ENCODE assay signal across 8 mouse cellular contexts in the genomic region with DNA sequence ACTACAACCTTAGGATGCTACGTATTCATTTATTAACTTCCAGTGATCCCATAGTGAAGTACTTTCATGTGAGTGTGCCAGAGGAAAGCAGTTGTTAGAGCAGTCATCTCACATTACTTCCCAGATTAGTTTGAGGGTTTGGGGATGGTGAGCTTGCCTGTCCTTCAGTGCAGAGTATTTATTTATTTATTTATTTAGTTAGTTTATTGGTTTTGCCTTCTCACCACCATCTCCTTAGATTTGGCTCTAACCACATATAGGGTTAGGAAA. TPM values are rescaled to one million over a fixed set of nuclear protein-coding genes. Genes with fewer than 3 reads are reported as not detected.
A peak's percentile ranks its signal among the peaks of the same experiment; 100 is the strongest.
DNase-seq lines count a peak whose midpoint lies in the region; ATAC-seq and TF ChIP-seq lines count a peak whose summit lies in the region.

No protein-coding gene starts in this region.

- ATAC-seq in embryonic facial prominence, embryonic 12.5 days (ENCODE audit: insufficient number of reproducible peaks, insufficient read depth, low FRiP score, low TSS enrichment) = no peak
- ATAC-seq in intestine, embryonic 15.5 days = no peak
- ATAC-seq in megakaryocyte-erythroid progenitor cell, adult 5-6 weeks (replicated peaks; ENCODE audit: low FRiP score, low TSS enrichment, poor library complexity, severe bottlenecking) = no peak

- H3K4me2 ChIP-seq in embryonic facial prominence, embryonic 12.5 days (replicated peaks) = peak overlapping the region; percentile 68
- peak overlapping the region; percentile 85 for H3K4me2 ChIP-seq in intestine, embryonic 15.5 days (replicated peaks)
- H3K4me2 ChIP-seq in myocyte (ENCODE audit: low read depth) = peak overlapping the region; percentile 93

- peaks cover 6% of the 10 kb centered on the region for H3K4me1 ChIP-seq in embryonic facial prominence, embryonic 12.5 days
- H3K4me1 ChIP-seq in intestine, embryonic 15.5 days (replicated peaks) = no peaks in the 10 kb centered on the region

- TF ChIP-seq CTCF in layer of hippocampus, adult 2 months (conservative IDR thresholded peaks at IDR 0.05) = no peak

- peaks cover 1% of the 10 kb centered on the region; the same call in 1 of the 2 replicates for H3K36me3 ChIP-seq in embryonic facial prominence, embryonic 12.5 days
- no peaks in the 10 kb centered on the region for H3K36me3 ChIP-seq in intestine, embryonic 15.5 days
- H3K36me3 ChIP-seq in myocyte (ENCODE audit: control insufficient read depth, insufficient read depth) = peaks cover 2% of the 10 kb centered on the region

- DNase-seq in layer of hippocampus, adult 2 months (ENCODE audit: low spot score in 2 of 2) = no peak
- no peak for DNase-seq in layer of hippocampus, adult 18-20 months (ENCODE audit: low spot score in 2 of 2)
- DNase-seq in thymus, postnatal 4 days = no peak
- DNase-seq in embryo, embryonic 10.5 days (ENCODE audit: low spot score) = no peak

- 0 out of 2 replicates have a peak, but pooled peaks cover 2% of the 10 kb centered on the region for H3K9me3 ChIP-seq in embryonic facial prominence, embryonic 12.5 days
- no peaks in the 10 kb centered on the region for H3K9me3 ChIP-seq in intestine, embryonic 15.5 days

- TF ChIP-seq POLR2A in myocyte (IDR thresholded peaks at IDR 0.05; ENCODE audit: insufficient read length, low read depth) = no peak

- H3K27ac ChIP-seq in layer of hippocampus, adult 2 months = no peak overlapping the region
- H3K27ac ChIP-seq in embryonic facial prominence, embryonic 12.5 days = peak overlapping the region; percentile 96
- 0 out of 2 replicates have a peak overlapping the region, but pooled peaks have one; percentile 92 for H3K27ac ChIP-seq in intestine, embryonic 15.5 days

- H3K27me3 ChIP-seq in embryonic facial prominence, embryonic 12.5 days = no peaks in the 10 kb centered on the region
- no peaks in the 10 kb centered on the region for H3K27me3 ChIP-seq in intestine, embryonic 15.5 days (replicated peaks)
- H3K27me3 ChIP-seq in myocyte (ENCODE audit: control insufficient read depth, insufficient read depth, insufficient read length) = no peaks in the 10 kb centered on the region

- H3K4me3 ChIP-seq in layer of hippocampus, adult 2 months = peak overlapping the region; percentile 89
- peak overlapping the region; percentile 71 for H3K4me3 ChIP-seq in embryonic facial prominence, embryonic 12.5 days
- peak overlapping the region; percentile 80 for H3K4me3 ChIP-seq in intestine, embryonic 15.5 days (replicated peaks)
- H3K4me3 ChIP-seq in myocyte = peak overlapping the region; percentile 47

- peak overlapping the region; percentile 50 for H3ac ChIP-seq in myocyte (ENCODE audit: control insufficient read depth, insufficient read length)

- no peaks in the 10 kb centered on the region for H3K79me2 ChIP-seq in myocyte (ENCODE audit: control insufficient read depth, insufficient read depth)

- WGBS in embryonic facial prominence, embryonic 12.5 days = 23% methylated on average over 1 of the region's 1 CpGs
- WGBS in intestine, embryonic 15.5 days = 28% methylated on average over 1 of the region's 1 CpGs

- peak overlapping the region; percentile 94 for H3K9ac ChIP-seq in embryonic facial prominence, embryonic 12.5 days
- peak overlapping the region; percentile 89; the same call in 1 of the 2 replicates for H3K9ac ChIP-seq in intestine, embryonic 15.5 days

TF ChIP-seq in myocyte, 11 proteins besides CTCF, POLR2A, EP300 and RAD21:
- TF ChIP-seq SRF (IDR thresholded peaks at IDR 0.05; ENCODE audit: control insufficient read depth, insufficient read length, low read depth) (no peak), CEBPB (IDR thresholded peaks at IDR 0.05; ENCODE audit: insufficient read depth, poor library complexity, severe bottlenecking) (no peak), USF1 (IDR thresholded peaks at IDR 0.05; ENCODE audit: low read depth) (no peak), MAX (IDR thresholded peaks at IDR 0.05; ENCODE audit: low read depth) (no peak), POLR2AphosphoS2 (IDR thresholded peaks at IDR 0.05; ENCODE audit: insufficient read length, low read depth) (no peak), MYOG (IDR thresholded peaks at IDR 0.05; ENCODE audit: control insufficient read depth in 1 of 3, insufficient read depth in 1 of 3, insufficient read length in 2 of 3, low read depth in 2 of 3) (no peak), TCF12 (IDR thresholded peaks at IDR 0.05; ENCODE audit: insufficient read depth, poor library complexity, severe bottlenecking) (no peak), TCF3 (IDR thresholded peaks at IDR 0.05; ENCODE audit: insufficient read length, low read depth) (no peak), REST (IDR thresholded peaks at IDR 0.05; ENCODE audit: insufficient read depth, insufficient read length) (no peak), MYOD1 (IDR thresholded peaks at IDR 0.05; ENCODE audit: control insufficient read depth in 1 of 3, insufficient read length in 2 of 3, low read depth in 2 of 3) (no peak), E2F4 (IDR thresholded peaks at IDR 0.05; ENCODE audit: insufficient read depth) (no peak)
TF ChIP-seq in myocyte: peak in this region for 0.

RNA-seq across cellular contexts. Expression of a gene that starts 1.1 kb away (rescaled TPM):
- total RNA-seq in layer of hippocampus, adult 2 months (2021) = 1 to 10 TPM; 7.4 to 8.1 TPM
- 1 to 10 TPM; 7.9 TPM for total RNA-seq in layer of hippocampus, adult 18-20 months (2021)
- polyA plus RNA-seq in embryonic facial prominence, embryonic 12.5 days (2016; fragmentation: Nextera tagmentation; extraction: Ambion mirVana) = 17.5 TPM in 2 replicates
- 7.0 and 7.7 TPM in 2 replicates for polyA plus RNA-seq in intestine, embryonic 15.5 days (2015; fragmentation: Nextera tagmentation; extraction: Ambion mirVana)
- polyA plus RNA-seq in myocyte (2012; fragmentation: generic; extraction: Trizol) = 2.7 TPM
- 12.4 and 19.9 TPM in 2 replicates for total RNA-seq in megakaryocyte-erythroid progenitor cell, adult 5-6 weeks (2014; fragmentation: Nextera tagmentation)
- 28.9 and 43.5 TPM in 2 replicates for total RNA-seq in megakaryocyte-erythroid progenitor cell, adult 5-6 weeks (2017)
